In the genomic region with DNA sequence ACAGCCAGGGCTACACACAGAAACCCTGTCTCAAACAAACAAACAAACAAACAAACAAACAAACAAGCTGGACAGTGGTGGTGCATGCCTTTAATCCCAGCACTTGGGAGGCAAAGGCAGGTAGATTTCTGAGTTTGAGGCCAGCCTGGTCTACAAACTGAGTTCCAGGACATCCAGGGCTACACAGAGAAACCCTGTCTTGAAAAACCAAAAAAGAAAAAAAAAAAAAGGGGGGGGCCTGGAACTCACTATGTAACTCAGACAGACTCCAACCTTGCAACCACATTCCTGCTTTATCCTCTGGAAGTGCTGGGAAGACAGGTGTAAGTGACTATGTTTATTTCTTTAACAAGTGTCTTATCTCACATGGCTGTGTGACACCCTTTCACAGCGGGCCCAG, we compare ENCODE assay signal across 8 mouse cellular contexts. TPM values are rescaled to one million over a fixed set of nuclear protein-coding genes. Genes with fewer than 3 reads are reported as not detected.
DNase-seq lines count a peak whose midpoint lies in the region; ATAC-seq and TF ChIP-seq lines count a peak whose summit lies in the region.
"Not testable (repeated sequence)": the region's sequence is repeated elsewhere in the genome, so short reads cannot be mapped to it uniquely, and the experiment has no call there.

A gene (plus strand): TSS at position 301 of the 400 bp plus-strand sequence.

- H3K9me3 ChIP-seq in forebrain, embryonic 12.5 days; heart, embryonic 15.5 days (replicated peaks); liver, postnatal 0 days (ENCODE audit: low read length); midbrain, postnatal 0 days (ENCODE audit: low read length): not testable (repeated sequence)

- 63% methylated on average over 1 of the region's 1 CpGs for WGBS in forebrain, embryonic 12.5 days
- 27% methylated on average over 1 of the region's 1 CpGs for WGBS in heart, embryonic 15.5 days
- 67% methylated on average over 1 of the region's 1 CpGs for WGBS in kidney, adult 2 months
- 31% methylated on average over 1 of the region's 1 CpGs for WGBS in liver, postnatal 0 days (ENCODE audit: insufficient replicate concordance)
- 77% methylated on average over 1 of the region's 1 CpGs for WGBS in midbrain, postnatal 0 days

- peaks cover 26% of the 10 kb centered on the region for H3K4me1 ChIP-seq in bone marrow macrophage, adult 2 months (ENCODE audit: control insufficient read depth, insufficient read depth, low read length)
- H3K4me1 ChIP-seq in forebrain, embryonic 12.5 days = peaks cover 46% of the 10 kb centered on the region
- peaks cover 49% of the 10 kb centered on the region for H3K4me1 ChIP-seq in heart, embryonic 15.5 days (replicated peaks)
- H3K4me1 ChIP-seq in kidney, adult 2 months (ENCODE audit: control insufficient read depth, insufficient read depth, low read length) = peaks cover 13% of the 10 kb centered on the region; the same call in 1 of the 2 replicates
- H3K4me1 ChIP-seq in liver, postnatal 0 days (ENCODE audit: insufficient read depth) = peaks cover 34% of the 10 kb centered on the region
- not testable (repeated sequence) for H3K4me1 ChIP-seq in midbrain, postnatal 0 days (ENCODE audit: insufficient read depth, low read length)
- peaks cover 35% of the 10 kb centered on the region for H3K4me1 ChIP-seq in testis, adult 2 months (ENCODE audit: control insufficient read depth, insufficient read depth, low read length)

- intact Hi-C loops in left cerebral cortex, postnatal 36 days (cut with DNase I) = not testable (repeated sequence)

- not testable (repeated sequence) for TF ChIP-seq CTCF in bone marrow macrophage, adult 2 months (IDR thresholded peaks at IDR 0.05; ENCODE audit: low read depth, low read length); kidney, adult 2 months (conservative IDR thresholded peaks at IDR 0.05; ENCODE audit: insufficient read depth, insufficient read length, low read depth, low read length); liver, postnatal 0 days (IDR thresholded peaks at IDR 0.05; ENCODE audit: low read depth); midbrain, postnatal 0 days (IDR thresholded peaks at IDR 0.05); testis, adult 2 months (IDR thresholded peaks at IDR 0.05; ENCODE audit: control insufficient read depth, insufficient read depth, insufficient replicate concordance, low read depth, low read length)

- H3K36me3 ChIP-seq in forebrain, embryonic 12.5 days (replicated peaks); heart, embryonic 15.5 days; kidney, adult 2 months (ENCODE audit: control insufficient read depth, insufficient read depth, low read length); liver, postnatal 0 days (replicated peaks; ENCODE audit: insufficient read depth, low read length); midbrain, postnatal 0 days (ENCODE audit: insufficient read depth, low read length); testis, adult 2 months (ENCODE audit: control insufficient read depth, insufficient read depth, low read length): not testable (repeated sequence)

- TF ChIP-seq POLR2A in bone marrow macrophage, adult 2 months (IDR thresholded peaks at IDR 0.05; ENCODE audit: borderline replicate concordance, low read depth, low read length); kidney, adult 2 months (IDR thresholded peaks at IDR 0.05; ENCODE audit: low read depth, low read length); testis, adult 2 months (IDR thresholded peaks at IDR 0.05; ENCODE audit: control insufficient read depth, low read depth, low read length): not testable (repeated sequence)

- peak within 1 kb of the TSS; percentile 82 for H3K9ac ChIP-seq in forebrain, embryonic 12.5 days
- H3K9ac ChIP-seq in heart, embryonic 15.5 days = peak within 1 kb of the TSS; percentile 55
- peak within 1 kb of the TSS; percentile 95 for H3K9ac ChIP-seq in liver, postnatal 0 days (replicated peaks)
- peak within 1 kb of the TSS; percentile 66 for H3K9ac ChIP-seq in midbrain, postnatal 0 days (replicated peaks; ENCODE audit: low read length, poor library complexity, severe bottlenecking)

- peaks cover 24% of the 10 kb centered on the region for H3K27me3 ChIP-seq in forebrain, embryonic 12.5 days
- H3K27me3 ChIP-seq in heart, embryonic 15.5 days; kidney, adult 2 months (replicated peaks; ENCODE audit: control insufficient read depth, insufficient read depth, low read length); liver, postnatal 0 days (ENCODE audit: insufficient read depth, low read length); midbrain, postnatal 0 days (ENCODE audit: insufficient read depth, low read length); testis, adult 2 months (ENCODE audit: control insufficient read depth, insufficient read depth, low read length): not testable (repeated sequence)

- peak within 1 kb of the TSS; percentile 96 for H3K27ac ChIP-seq in bone marrow macrophage, adult 2 months (ENCODE audit: insufficient read depth, low read depth, low read length)
- H3K27ac ChIP-seq in forebrain, embryonic 12.5 days = peak within 1 kb of the TSS; percentile 54
- H3K27ac ChIP-seq in heart, embryonic 15.5 days = peak within 1 kb of the TSS; percentile 99
- peak within 1 kb of the TSS; percentile 6; the same call in 1 of the 2 replicates for H3K27ac ChIP-seq in kidney, adult 2 months (ENCODE audit: insufficient read depth, low read depth, low read length)
- H3K27ac ChIP-seq in liver, postnatal 0 days (ENCODE audit: low read depth) = peak within 1 kb of the TSS; percentile 99
- H3K27ac ChIP-seq in midbrain, postnatal 0 days (ENCODE audit: low read depth, low read length) = 0 out of 2 replicates have a peak within 1 kb of the TSS, but pooled peaks have one; percentile 32
- peak within 1 kb of the TSS; percentile 63 for H3K27ac ChIP-seq in testis, adult 2 months (ENCODE audit: control insufficient read depth, insufficient read depth, low read depth, low read length)

- TF ChIP-seq EP300 in liver, postnatal 0 days (IDR thresholded peaks at IDR 0.05; ENCODE audit: low read depth) = not testable (repeated sequence)

- peak within 1 kb of the TSS; percentile 62 for H3K4me3 ChIP-seq in bone marrow macrophage, adult 2 months (ENCODE audit: insufficient read depth, low read length)
- peak within 1 kb of the TSS; percentile 58 for H3K4me3 ChIP-seq in forebrain, embryonic 12.5 days (replicated peaks)
- H3K4me3 ChIP-seq in heart, embryonic 15.5 days = peak within 1 kb of the TSS; percentile 95
- H3K4me3 ChIP-seq in kidney, adult 2 months (ENCODE audit: insufficient read depth, low read depth, low read length) = peak within 1 kb of the TSS; percentile 83; the same call in 1 of the 2 replicates
- H3K4me3 ChIP-seq in liver, postnatal 0 days (ENCODE audit: low read depth, low read length) = peak within 1 kb of the TSS; percentile 81
- peak within 1 kb of the TSS; percentile 81 for H3K4me3 ChIP-seq in midbrain, postnatal 0 days (ENCODE audit: low read depth, low read length)
- peak within 1 kb of the TSS; percentile 31 for H3K4me3 ChIP-seq in testis, adult 2 months (ENCODE audit: control insufficient read depth, low read depth, low read length)

- peak within 1 kb of the TSS; percentile 93 for H3K4me2 ChIP-seq in forebrain, embryonic 12.5 days
- peak within 1 kb of the TSS; percentile 87 for H3K4me2 ChIP-seq in heart, embryonic 15.5 days
- peak within 1 kb of the TSS; percentile 100 for H3K4me2 ChIP-seq in liver, postnatal 0 days (ENCODE audit: low read depth, low read length)
- H3K4me2 ChIP-seq in midbrain, postnatal 0 days (ENCODE audit: low read depth, low read length, poor library complexity, severe bottlenecking) = peak within 1 kb of the TSS; percentile 97

- not testable (repeated sequence) for ATAC-seq in forebrain, embryonic 12.5 days (ENCODE audit: low FRiP score); heart, embryonic 15.5 days (replicated peaks; ENCODE audit: insufficient number of reproducible peaks, insufficient read depth, low FRiP score, low read depth); liver, postnatal 0 days; midbrain, postnatal 0 days (ENCODE audit: low FRiP score)

- not testable (repeated sequence) for DNase-seq in kidney, adult 2 months; left cerebral cortex, postnatal 36 days (ENCODE audit: low spot score in 2 of 2); liver, postnatal 0 days; midbrain, postnatal 0 days (ENCODE audit: low spot score)

RNA-seq across cellular contexts. Expression of the gene that starts here (rescaled TPM):
- polyA plus RNA-seq in bone marrow macrophage, adult 2 months (2012; ENCODE audit: insufficient read depth, insufficient read length, missing spikeins) = 26.6 and 27.6 TPM in 2 replicates
- 12.8 and 14.6 TPM in 2 replicates for polyA plus RNA-seq in forebrain, embryonic 12.5 days (2016; fragmentation: Nextera tagmentation; extraction: Ambion mirVana)
- 6.6 and 6.9 TPM in 2 replicates for polyA plus RNA-seq in heart, embryonic 15.5 days (2015; fragmentation: Nextera tagmentation; extraction: Ambion mirVana)
- polyA plus RNA-seq in kidney, adult 2 months (2012; rRNA removed) = 5.1 and 5.2 TPM in 2 replicates
- total RNA-seq in left cerebral cortex, postnatal 36 days (2021) = 10 to 100 TPM; 11.9 to 14.6 TPM
- 3.7 and 4.1 TPM in 2 replicates for polyA plus RNA-seq in liver, postnatal 0 days (2015; fragmentation: Nextera tagmentation; extraction: Ambion mirVana)
- 45.1 and 50.6 TPM in 2 replicates for total RNA-seq in midbrain, postnatal 0 days (2014; rRNA removed)
- 38.9 and 39.0 TPM in 2 replicates for polyA plus RNA-seq in midbrain, postnatal 0 days (2015; fragmentation: Nextera tagmentation; extraction: Ambion mirVana)
- 4.0 and 6.1 TPM in 2 replicates for polyA plus RNA-seq in testis, adult 2 months (2012; rRNA removed)

Comparison
In these comparisons a context has a peak if more than half of its experiments do, and no peak if none do; other contexts are left out.
1. H3K27ac ChIP-seq: peak in every context shown above with its lines; median percentile 99 in heart, embryonic 15.5 days; 99 in liver, postnatal 0 days; 96 in bone marrow macrophage, adult 2 months; 63 in testis, adult 2 months; 54 in forebrain, embryonic 12.5 days; 32 in midbrain, postnatal 0 days; 6 in kidney, adult 2 months.
2. H3K4me3 ChIP-seq: peak in every context shown above with its lines; median percentile 95 in heart, embryonic 15.5 days; 83 in kidney, adult 2 months; 81 in liver, postnatal 0 days; 81 in midbrain, postnatal 0 days; 62 in bone marrow macrophage, adult 2 months; 58 in forebrain, embryonic 12.5 days; 31 in testis, adult 2 months.